Mouse (Mus musculus) kidney, postnatal 0 days (tissue): Measurements from ENCODE around the gene Slc16a5. TPM values are rescaled to one million over a fixed set of nuclear protein-coding genes. Genes with fewer than 3 reads are reported as not detected.
"Not testable (repeated sequence)": the region's sequence is repeated elsewhere in the genome, so short reads cannot be mapped to it uniquely, and the experiment has no call there.

ENCODE experiments used
- ATAC-seq: fragments of 200-750 bp; cut with Nextera tagmentation; replicated peaks from 2 replicates; pipeline ENCODE4 v1.8.0; 2017; ENCODE audit warnings: low read depth, moderate number of reproducible peaks, moderate TSS enrichment, moderate library complexity; ENCODE audit not compliant: low FRiP score
- DNase-seq: peaks from one replicate; pipeline ENCODE4 v3.0.0-alpha.2; 2016; ENCODE audit warnings: low spot score
- H3K27ac ChIP-seq: fragments of 300-500 bp; sonication (generic); 2 replicates; pipeline ENCODE4 v1.5.1; 2014; ENCODE audit warnings: mild to moderate bottlenecking
- H3K27me3 ChIP-seq: fragments of 300-500 bp; sonication (generic); 2 replicates; pipeline ENCODE4 v1.6.1; 2014; ENCODE audit warnings: low read length, mixed read lengths; ENCODE audit not compliant: insufficient read depth
- H3K36me3 ChIP-seq: fragments of 300-500 bp; sonication (generic); 2 replicates; pipeline ENCODE4 v1.6.1; 2014; ENCODE audit warnings: low read length, mixed read lengths; ENCODE audit not compliant: insufficient read depth
- H3K4me1 ChIP-seq: fragments of 300-500 bp; sonication (generic); replicated peaks from 2 replicates; pipeline ENCODE4 v1.6.1; 2014; ENCODE audit warnings: antibody characterized with exemption, low read length, mixed read lengths; ENCODE audit not compliant: insufficient read depth
- H3K4me2 ChIP-seq: fragments of 300-500 bp; sonication (generic); 2 replicates; pipeline ENCODE4 v1.6.1; 2014; ENCODE audit warnings: mild to moderate bottlenecking, low read length, moderate library complexity, mixed read lengths
- H3K4me3 ChIP-seq: fragments of 300-500 bp; sonication (generic); replicated peaks from 2 replicates; pipeline ENCODE4 v1.5.1; 2014; ENCODE audit warnings: low read depth, low read length
- H3K9ac ChIP-seq: fragments of 300-500 bp; sonication (generic); 2 replicates; pipeline ENCODE4 v1.6.1; 2014; ENCODE audit warnings: low read depth, low read length
- H3K9me3 ChIP-seq: fragments of 300-500 bp; sonication (generic); replicated peaks from 2 replicates; pipeline ENCODE4 v1.6.1; 2016; ENCODE audit warnings: low read length, inconsistent platforms, mixed read lengths
- CTCF ChIP-seq: IDR thresholded peaks from 2 replicates; pipeline ENCODE4 v1.5.1; 2016; ENCODE audit warnings: antibody characterized with exemption, low read depth, mild to moderate bottlenecking, moderate library complexity
- WGBS: fragments of 180-500 bp; shearing (Covaris S2); extraction: QIAGEN DNeasy Blood & Tissue Kit; methylation state at CpG from one replicate; pipeline ENCODE4 v1.1.7; 2014; 5-methylcytosine and 5-hydroxymethylcytosine counted together
- polyA plus RNA-seq: library from polyadenylated mRNA; unstranded; fragments of >200 nt; fragmentation: Nextera tagmentation; extraction: Ambion mirVana; gene quantifications from 2 replicates; pipeline ENCODE4 v1.2.1, GENCODE M21; 2015

The Slc16a5 gene
- polyA plus RNA-seq, 1 experiment from 2014 or later = 51.1 TPM

DNA sequence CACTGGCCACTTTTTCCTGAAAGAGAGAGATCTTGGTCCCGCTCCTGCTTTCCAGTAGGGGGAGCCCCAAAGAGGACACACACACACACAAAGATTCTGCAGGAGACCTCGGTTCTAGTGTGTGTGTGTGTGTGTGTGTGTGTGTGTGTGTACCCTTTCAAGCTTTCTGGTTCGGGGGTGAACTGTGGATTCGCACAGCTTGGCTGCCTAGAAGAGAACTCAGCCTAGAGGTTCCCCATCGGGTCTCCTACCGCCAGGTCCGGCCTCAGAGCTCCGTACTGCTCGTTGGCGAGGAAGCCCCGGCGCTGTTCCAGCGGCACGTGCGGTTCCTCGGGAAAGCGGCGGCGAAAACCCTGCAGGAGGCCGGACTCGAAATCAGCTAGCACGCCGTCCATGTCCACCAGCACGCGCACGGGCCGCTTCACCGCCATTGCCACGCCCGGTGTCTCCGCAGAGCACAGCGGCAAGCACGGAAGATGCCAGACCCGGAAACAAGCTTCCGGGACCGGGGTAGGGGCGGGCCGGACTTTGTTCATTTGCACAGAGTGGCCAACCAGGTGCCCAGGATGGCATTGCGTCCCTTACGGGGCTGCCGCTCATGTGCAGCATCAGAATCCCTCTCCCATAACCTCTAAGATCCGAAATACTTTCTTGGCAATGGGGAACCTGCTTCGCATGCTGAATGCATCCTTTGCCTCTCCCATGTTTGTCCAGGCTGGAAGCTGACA lies 29.2 kb downstream of the Slc16a5 start, which contains the start of gene Nt5c:
TSS of gene Nt5c (minus strand) at position 507 of the 728 bp plus-strand sequence.
- under 1% methylated on average over 43 of the region's 43 CpGs for WGBS
- ATAC-seq = peak; percentile 86

DNA sequence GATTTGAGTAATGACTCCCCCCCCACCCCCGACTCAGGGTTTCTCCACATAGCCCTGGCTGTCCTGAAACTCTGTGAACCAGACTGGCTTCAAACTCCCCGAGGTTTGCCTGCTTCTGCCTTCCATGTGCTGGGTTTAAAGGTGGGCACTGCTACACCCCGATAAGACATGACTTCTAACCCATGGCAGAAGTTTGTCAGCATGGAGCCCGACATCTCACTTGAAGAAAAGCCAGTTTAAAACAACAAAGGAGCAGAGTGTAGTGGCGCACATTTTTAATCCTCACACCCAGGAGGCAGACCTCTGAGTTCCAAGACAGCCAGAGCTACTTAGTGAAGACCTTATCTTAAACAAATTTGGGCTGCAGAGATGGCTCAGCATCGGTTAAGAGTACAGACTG lies 30.1 kb downstream of the Slc16a5 start:
- Histone ChIP-seq H3K9me3 (no peaks in the 10 kb centered on the region), H3K4me2 (peak overlapping the region; percentile 64), H3K4me3 (peak overlapping the region; percentile 60; the same call in 1 of the 2 replicates), H3K9ac (peak overlapping the region; percentile 56; the same call in 1 of the 2 replicates), H3K27me3 (no peaks in the 10 kb centered on the region), H3K4me1 (peaks cover 7% of the 10 kb centered on the region; the same call in 1 of the 2 replicates), H3K36me3 (0 out of 2 replicates have a peak, but pooled peaks cover 8% of the 10 kb centered on the region), H3K27ac (no peak overlapping the region)
- 30% methylated on average over 6 of the region's 6 CpGs for WGBS
- TF ChIP-seq CTCF = no peak
- ATAC-seq (no peak), DNase-seq (no peak)

More for the DNA sequence above, 29.2 kb downstream of the Slc16a5 start, which contains the start of gene Nt5c:
- H3K27me3 ChIP-seq = no peaks in the 10 kb centered on the region
- H3K4me2 ChIP-seq = peak within 1 kb of the TSS; percentile 64
- peak within 1 kb of the TSS; percentile 76 for H3K27ac ChIP-seq
- peak; percentile 82 for TF ChIP-seq CTCF
- H3K4me1 ChIP-seq = peaks cover 7% of the 10 kb centered on the region; the same call in 1 of the 2 replicates
- DNase-seq = peak; percentile 82
- H3K36me3 ChIP-seq = 0 out of 2 replicates have a peak, but pooled peaks cover 8% of the 10 kb centered on the region
- H3K4me3 ChIP-seq = peak within 1 kb of the TSS; percentile 60
- H3K9me3 ChIP-seq = no peaks in the 10 kb centered on the region
- H3K9ac ChIP-seq = peak within 1 kb of the TSS; percentile 56

DNA sequence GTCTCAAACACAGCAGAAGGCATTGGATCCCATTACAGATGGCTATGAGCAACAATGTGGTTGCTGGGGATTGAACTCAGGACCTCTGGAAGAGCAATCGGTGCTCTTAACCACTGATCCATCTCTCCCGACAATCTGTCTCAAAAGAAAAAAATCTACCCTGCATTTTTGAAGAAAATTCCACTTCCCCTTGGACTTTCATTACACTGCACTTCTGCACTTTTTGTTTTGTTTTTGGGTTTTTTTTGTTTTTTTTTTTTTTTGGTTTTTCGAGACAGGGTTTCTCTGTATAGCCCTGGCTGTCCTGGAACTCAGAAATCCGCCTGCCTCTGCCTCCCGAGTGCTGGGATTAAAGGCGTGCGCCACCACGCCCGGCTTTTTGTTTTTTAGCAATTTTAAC lies 34.3 kb downstream of the Slc16a5 start:
- not testable (repeated sequence) for H3K27me3 ChIP-seq, H3K9ac ChIP-seq, H3K4me1 ChIP-seq, H3K9me3 ChIP-seq, H3K4me3 ChIP-seq, H3K4me2 ChIP-seq, H3K27ac ChIP-seq, ATAC-seq, DNase-seq
- WGBS = 91% methylated on average over 9 of the region's 9 CpGs
- H3K36me3 ChIP-seq = peaks cover 30% of the 10 kb centered on the region

DNA sequence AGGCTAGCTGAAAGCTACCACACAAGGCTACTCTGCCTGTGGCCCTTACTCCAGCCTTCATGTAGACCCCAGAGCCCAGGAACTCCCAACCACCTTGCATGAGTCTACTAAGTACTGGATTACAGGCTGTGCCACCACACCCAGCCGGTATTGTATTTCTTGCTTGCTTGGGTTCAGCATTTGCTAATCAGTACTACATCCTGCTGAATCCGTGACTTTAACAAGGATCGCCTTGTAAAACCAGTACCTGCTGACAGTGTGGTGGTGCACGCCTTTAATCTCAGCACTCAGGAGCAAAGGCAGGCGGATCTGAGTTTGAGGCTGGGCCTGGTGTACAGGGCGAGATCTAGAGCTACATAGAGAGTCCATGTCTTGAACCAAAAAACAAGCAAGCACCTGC lies 40.4 kb downstream of the Slc16a5 start:
- ATAC-seq (no peak), DNase-seq (no peak)
- TF ChIP-seq CTCF = no peak
- Histone ChIP-seq H3K27ac (no peak overlapping the region), H3K9me3 (no peaks in the 10 kb centered on the region), H3K36me3 (peaks cover 35% of the 10 kb centered on the region), H3K4me1 (no peaks in the 10 kb centered on the region), H3K4me2 (no peak overlapping the region), H3K27me3 (no peaks in the 10 kb centered on the region), H3K9ac (no peak overlapping the region), H3K4me3 (no peak overlapping the region)
- WGBS = 89% methylated on average over 6 of the region's 6 CpGs

DNA sequence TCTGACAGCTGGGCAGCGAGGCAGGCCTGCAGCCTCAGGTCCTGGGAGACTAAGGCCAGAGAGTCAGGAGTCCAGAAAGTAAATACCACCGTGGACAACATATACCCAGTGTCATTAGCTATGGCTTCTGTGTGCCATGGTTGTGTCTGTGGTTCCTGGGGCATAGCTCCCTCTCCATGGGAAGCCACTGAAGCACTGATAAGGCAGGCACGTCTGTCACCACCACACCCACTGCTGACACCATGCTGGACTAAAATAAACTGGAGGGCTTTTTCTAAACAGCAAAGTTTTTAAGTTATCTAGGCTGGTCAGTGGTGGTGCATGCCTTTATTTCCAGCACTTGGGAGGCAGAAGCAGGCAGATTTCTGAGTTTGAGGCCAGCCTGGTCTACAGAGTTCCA lies 44.3 kb downstream of the Slc16a5 start:
- Histone ChIP-seq H3K9ac (no peak overlapping the region), H3K27me3 (no peaks in the 10 kb centered on the region), H3K4me2 (no peak overlapping the region), H3K27ac (no peak overlapping the region), H3K4me3 (no peak overlapping the region), H3K36me3 (peaks cover 5% of the 10 kb centered on the region; the same call in 1 of the 2 replicates), H3K4me1 (peaks cover 4% of the 10 kb centered on the region; the same call in 1 of the 2 replicates), H3K9me3 (no peaks in the 10 kb centered on the region)
- WGBS = 74% methylated on average over 3 of the region's 3 CpGs
- DNase-seq = no peak
- ATAC-seq = no peak
- no peak for TF ChIP-seq CTCF

DNA sequence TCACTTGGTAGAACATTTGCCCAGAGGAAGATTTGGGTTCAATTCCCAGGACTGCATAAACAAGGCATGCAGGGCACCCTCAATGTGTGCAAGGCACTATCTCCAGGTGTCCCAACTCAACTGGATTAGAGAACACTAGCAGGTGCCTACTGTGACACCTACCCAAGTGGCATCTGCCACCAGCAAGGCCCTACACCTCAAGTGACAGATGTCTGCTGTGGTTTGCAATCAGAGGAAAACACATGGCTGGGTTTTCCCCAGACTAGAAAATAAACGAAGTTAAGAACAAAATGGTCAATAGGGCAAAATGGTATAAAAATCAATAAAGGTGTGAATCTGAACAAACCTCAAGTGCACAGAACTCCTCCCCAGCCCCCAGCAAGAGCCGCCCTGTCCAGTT lies 45.8 kb downstream of the Slc16a5 start:
- Histone ChIP-seq H3K9me3 (no peaks in the 10 kb centered on the region), H3K36me3 (no peaks in the 10 kb centered on the region), H3K9ac (no peak overlapping the region), H3K27ac (no peak overlapping the region), H3K4me2 (no peak overlapping the region), H3K27me3 (no peaks in the 10 kb centered on the region), H3K4me3 (no peak overlapping the region), H3K4me1 (peaks cover 18% of the 10 kb centered on the region; the same call in 1 of the 2 replicates)
- 86% methylated on average over 2 of the region's 2 CpGs for WGBS
- TF ChIP-seq CTCF = no peak
- DNase-seq (no peak), ATAC-seq (no peak)
